Comparison of ENCODE assay signal across 14 mouse cellular contexts in the genomic region with DNA sequence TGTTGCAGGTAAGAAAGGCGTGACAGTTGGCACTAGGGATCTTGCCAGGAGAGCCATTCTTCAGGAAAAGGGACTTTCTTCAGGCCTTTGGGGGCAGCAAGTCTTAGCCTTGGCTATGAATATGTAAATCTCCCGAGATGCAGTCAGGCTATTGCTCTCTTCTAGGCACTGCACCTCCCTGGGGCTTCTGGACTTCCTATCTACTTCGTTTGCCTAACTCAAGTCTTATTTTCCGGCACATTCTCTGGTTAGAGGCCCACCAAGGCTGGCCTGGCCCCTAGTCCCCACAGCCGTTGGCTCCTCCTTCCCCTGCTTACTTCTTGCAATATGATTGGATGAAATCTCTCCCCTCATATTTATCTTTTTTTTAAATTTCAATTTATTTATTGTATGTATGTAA.
"Had no signal": no experiment of that assay in that cellular context is flagged by ENCODE, and none has a peak within 500 bp of the region (broad histone marks: within the 10 kb centered on the region; RNA-seq: fewer than 3 reads in every experiment).

No protein-coding gene starts in this region.

- H3K9ac ChIP-seq: liver, embryonic 14.5 days; lung, embryonic 14.5 days; midbrain, embryonic 12.5 days; neural tube, embryonic 12.5 days had no signal

- H3K4me1 ChIP-seq: midbrain, embryonic 10.5 days; neural tube, embryonic 12.5 days had no signal

- H3K36me3 ChIP-seq: midbrain, embryonic 10.5 days; midbrain, embryonic 12.5 days; neural tube, embryonic 12.5 days had no signal

- ATAC-seq: midbrain, embryonic 16.5 days had no signal

- H3K27ac ChIP-seq: liver, embryonic 14.5 days; midbrain, embryonic 10.5 days; midbrain, embryonic 12.5 days; neural tube, embryonic 12.5 days had no signal

- DNase-seq: lung, adult 18-20 months; lung, embryonic 14.5 days; lung, postnatal 10 days; lung, postnatal 4 days; midbrain, embryonic 14.5 days; right cerebral cortex, postnatal 14 days; thymus, adult 18-20 months; thymus, postnatal 14 days; thymus, postnatal 36 days had no signal

- H3K4me3 ChIP-seq: midbrain, embryonic 10.5 days; midbrain, embryonic 12.5 days; neural tube, embryonic 12.5 days had no signal

- H3K4me2 ChIP-seq: lung, embryonic 14.5 days; midbrain, embryonic 12.5 days; neural tube, embryonic 12.5 days had no signal

- H3K9me3 ChIP-seq: midbrain, embryonic 10.5 days; midbrain, embryonic 12.5 days; neural tube, embryonic 12.5 days had no signal

- H3K27me3 ChIP-seq: neural tube, embryonic 12.5 days had no signal
